Mouse (Mus musculus) c-Kit-positive CD71-negative TER-119-negative erythroid progenitor cells, embryonic 14.5 days (primary cell): Measurements from ENCODE around the gene Tgm1.
A peak's percentile ranks its signal among the peaks of the same experiment; 100 is the strongest.

ENCODE experiments used
- DNase-seq: peaks from one replicate; pipeline ENCODE4 v3.0.0-alpha.2; 2013; ENCODE audit warnings: low read depth

Gene Tgm1

DNA sequence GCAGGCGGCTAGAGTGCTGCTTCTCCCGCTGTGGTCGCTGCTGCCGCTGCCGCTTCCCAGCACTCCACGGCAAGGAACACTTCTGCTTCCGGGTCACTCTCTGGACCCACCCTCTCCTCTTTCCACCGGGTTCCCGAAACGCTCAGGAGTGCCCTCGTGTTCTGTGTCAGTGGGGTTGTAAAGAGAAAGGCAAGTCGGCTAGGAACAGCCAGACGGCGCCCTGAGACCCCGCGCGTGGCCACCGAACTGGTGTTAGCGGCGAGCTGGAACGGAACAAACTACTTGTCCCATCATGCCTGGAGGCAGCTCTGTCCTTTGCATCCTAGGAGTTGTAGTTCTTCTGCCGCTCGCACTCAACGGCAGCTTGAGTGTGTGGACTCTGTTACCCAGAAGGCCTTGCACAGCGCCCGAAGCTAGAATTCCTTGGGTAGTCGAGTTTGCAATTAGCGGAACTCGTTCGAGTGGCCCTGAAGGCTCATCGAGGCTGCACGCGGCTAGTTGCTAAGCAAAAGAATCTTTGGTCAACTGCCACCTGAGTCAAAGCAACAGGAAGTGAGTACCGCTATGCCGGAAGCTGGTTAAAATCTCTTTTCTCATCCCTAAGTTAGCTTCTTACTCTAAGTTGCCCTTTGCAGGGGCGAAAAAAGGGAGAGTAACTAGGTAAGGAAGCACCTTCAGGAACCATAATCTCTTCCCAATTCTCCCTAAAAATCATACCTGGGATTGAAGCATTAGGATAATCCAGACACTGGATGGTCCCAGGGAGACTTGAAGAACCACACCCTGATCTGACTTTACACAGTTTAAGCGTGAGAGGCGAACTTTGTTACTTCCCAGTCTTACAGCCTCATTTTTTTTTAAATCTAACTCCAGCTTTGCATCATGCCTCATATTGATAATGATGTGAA lies 41.6 kb downstream of the Tgm1 start, which contains the start of the genes Gmpr2 and Nedd8:
TSS of gene Gmpr2 (plus strand) at position 109 of the 908 bp plus-strand sequence.
TSS of gene Nedd8 (minus strand) at position 292 of the 908 bp plus-strand sequence.
- DNase-seq, result peak; percentile 90

DNA sequence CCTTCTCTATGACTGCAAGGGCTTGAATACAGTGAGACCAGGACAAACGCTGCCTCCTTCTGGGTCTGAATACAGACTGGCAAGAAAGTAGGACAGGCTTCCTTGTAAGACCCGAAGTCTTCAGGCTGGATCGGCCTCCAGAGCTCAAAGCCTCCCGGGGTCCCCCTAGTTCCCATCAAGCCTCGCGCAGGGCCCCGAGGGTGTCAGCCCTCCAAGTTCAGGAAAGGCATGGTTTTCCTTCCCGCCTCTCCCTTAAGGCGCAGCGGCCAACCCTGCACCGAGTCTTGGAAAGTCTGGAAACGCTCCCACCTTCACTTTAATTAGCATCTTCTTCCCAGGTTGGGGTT lies 42.3 kb downstream of the Tgm1 start:
- DNase-seq, result no peak

DNA sequence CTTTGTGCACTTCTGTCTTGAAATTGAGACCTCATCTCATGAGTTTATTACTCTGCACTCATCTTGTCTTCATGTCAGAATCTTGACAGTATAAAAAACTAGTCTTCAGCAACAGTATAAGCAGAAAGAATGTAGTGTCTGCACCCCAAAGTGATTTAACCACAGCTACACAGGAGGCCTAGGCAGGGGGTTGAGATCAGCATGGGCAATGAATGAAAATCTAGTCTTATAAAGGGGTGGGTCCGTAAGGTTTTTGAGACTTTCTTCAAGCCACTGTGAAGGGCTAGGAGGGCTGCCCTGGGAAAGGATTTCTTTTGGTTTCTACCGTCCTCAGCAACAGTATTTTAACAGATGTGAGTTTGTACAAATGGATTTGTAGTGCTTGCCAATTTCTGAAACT lies 53.1 kb downstream of the Tgm1 start:
- no peak for DNase-seq

DNA sequence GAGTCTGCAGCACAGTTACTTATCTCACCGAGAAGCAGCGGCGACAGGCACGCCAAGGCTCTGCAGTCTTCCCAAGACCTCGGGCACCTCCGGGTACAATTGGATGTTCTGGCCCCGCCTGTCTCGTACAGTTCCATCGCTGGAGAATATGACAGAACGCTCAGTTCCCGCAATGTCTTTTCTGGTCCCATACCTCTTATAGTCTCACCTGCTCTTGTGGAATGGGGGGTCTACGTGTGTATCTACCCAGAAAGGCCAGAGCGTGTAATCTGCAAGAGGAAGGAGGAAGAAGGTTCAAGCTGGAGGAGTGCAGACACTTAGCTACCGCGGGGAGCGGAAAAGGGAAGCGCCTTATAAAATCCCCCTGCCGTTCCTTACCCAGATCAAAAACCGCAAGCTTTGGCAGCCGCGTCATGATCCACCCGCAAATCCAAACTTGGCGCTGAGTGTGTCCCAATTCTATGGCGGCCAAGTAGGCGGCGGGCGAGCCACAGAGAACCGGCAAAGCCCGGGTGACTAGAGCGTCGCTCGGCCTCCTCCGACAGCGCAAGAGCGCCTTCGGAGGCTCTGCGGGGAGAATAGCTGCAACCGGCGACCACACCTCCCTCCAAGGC lies 53.7 kb downstream of the Tgm1 start, which contains the start of gene Mdp1:
TSS of gene Mdp1 (minus strand) at position 549 of the 614 bp plus-strand sequence.
- DNase-seq, result peak; percentile 81

DNA sequence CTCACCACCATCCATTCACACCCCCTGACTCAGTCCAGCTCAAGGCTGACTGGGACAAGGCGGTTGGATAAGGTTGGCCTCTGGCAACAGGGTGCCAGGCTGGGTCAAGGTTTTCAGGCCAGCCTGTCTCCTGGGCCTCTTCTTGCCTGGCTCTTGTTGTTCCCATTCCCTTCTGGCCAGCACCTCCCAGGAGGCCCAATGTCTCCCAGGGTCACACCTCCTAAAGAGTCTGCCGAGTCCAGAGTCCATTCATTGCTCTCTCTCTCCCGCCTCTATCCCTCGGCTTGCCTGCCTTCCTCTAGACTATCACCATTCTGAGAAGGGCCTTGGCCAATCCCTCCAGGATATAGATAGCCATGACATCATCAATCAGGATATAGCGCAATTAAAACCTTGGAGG lies 55.7 kb downstream of the Tgm1 start:
- no peak for DNase-seq

DNA sequence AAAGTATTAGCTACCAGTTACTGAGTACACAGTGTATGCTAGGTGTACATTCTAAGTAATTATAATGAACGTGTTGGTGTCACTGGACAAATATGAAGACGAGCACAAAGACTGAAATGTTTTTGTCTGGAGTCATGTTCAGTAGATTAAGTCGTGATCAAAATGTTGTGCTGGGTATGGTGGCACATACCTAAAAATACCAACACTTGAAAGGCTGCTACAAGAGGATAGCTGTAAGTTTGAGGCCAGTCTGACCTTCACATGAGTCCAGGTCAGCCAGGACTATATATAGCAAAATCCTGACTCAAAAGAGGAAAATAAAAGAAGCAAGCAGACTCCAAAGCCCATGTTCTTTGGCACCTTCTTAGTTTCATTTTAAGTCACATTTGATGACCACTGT lies 56.8 kb downstream of the Tgm1 start:
- no peak for DNase-seq

DNA sequence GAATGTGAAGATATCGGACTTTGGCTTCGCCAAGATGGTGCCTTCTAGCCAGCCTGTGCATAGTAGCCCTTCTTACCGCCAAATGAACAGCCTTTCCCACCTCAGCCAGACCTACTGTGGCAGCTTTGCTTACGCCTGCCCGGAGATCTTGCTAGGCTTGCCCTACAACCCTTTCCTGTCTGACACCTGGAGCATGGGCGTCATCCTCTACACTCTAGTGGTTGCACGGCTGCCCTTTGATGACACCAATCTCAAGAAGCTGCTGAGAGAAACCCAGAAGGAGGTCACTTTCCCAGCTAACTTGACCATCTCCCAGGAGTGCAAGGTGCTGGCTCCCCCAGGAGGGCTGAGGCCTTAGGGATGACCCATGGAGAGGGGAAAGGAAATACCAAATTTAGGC lies 62.2 kb downstream of the Tgm1 start:
- DNase-seq, result no peak
